Mouse (Mus musculus): ENCODE results near the gene Mtrr.

Mtrr gene

GRCm38 (mm10) chr13:68581747-68582516 lies at the start of gene Mtrr, which contains the start of gene Fastkd3:
Gene Mtrr (minus strand): TSS chr13:68582149.
Gene Fastkd3 (plus strand): TSS chr13:68582234.
- DNase-seq (ENCODE audit: low read depth): peak; percentile 96

DNA sequence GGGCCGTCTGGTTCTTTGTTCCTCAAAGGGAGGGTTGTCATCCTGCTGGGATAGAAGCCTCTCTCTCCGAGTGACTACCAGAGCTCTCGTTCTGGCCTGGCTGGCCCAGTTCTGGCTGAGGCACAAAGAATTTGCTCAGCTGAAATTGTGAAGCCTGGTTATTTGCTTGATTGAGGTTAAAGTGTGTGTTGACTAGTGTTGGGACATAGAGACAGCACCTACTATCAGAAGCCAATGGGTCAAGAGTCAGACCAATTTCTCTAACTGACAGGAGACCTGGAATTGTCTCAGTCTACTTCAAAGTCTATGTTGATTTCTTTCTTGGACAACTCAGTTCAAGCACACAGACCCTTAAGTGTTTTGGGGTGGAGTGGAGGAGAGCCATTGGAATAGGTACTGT lies 45.1 kb upstream of the Mtrr start:
- no peak for DNase-seq (ENCODE audit: low read depth)

- no peak for DNase-seq (ENCODE audit: low read depth)
Observed at GRCm38 (mm10) chr13:68622792-68623191, 40.8 kb upstream of the Mtrr start.

DNA sequence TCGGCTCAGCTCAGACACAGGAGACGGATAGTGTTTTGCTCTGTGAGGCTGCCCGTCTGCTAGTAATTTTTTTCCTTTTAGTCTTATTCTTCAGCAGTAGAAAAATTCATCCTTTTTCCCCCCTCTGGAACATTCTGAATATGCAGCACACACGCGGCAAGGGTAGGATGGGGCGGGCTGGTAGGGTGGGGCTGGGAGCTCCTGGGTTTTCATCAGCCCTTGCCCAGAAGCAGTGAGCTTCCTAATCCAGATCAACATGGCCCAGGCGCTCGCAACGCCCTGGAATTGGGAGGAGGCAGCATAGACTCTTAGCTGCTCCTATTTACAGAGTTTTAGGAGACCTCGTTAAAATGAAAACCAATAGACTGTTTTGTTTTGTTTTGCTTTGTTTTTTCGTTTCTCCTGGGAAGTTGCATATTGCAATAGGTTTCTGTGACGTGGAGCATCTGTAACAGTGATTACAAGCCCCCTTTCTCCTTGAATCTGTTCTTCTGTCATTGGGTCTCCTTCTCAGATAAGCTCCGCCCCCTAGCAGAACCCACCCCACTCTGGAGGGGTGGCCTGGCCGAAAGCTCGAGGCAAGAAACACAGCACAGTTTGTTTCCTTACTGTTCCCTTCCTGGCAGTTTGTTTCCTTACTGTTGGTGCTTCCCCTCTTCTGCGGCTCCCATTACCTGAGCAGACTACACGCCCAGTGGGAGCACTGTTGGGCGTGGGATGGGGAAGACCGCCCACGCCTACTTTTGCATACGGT lies 25.9 kb upstream of the Mtrr start:
- no peak for DNase-seq (ENCODE audit: low read depth)

DNA sequence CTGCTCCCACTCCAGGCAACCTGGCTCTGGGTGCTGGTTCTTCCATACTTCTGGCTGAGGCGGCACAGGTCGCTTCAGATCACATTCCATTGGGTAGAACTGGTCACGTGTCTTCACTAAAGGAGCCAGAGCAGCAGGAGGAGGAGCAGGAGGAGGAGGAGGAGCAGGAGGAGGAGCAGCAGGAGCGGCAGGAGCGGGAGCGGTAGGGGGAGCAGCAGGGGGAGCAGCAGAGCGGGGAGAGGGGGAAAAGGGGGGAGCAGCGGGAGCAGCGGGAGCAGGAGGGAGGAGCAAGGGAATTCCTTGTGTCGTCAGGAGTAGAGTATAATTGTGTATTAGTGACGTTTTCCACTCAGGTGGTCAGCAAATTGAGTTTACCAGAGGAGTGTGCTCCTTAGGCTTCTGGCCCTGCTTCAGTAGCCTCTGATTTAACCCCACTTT lies 23.8 kb upstream of the Mtrr start:
- DNase-seq (ENCODE audit: low read depth): no peak

- DNase-seq (ENCODE audit: low read depth): no peak
Observed at GRCm38 (mm10) chr13:68603085-68603484, 21.1 kb upstream of the Mtrr start.

DNA sequence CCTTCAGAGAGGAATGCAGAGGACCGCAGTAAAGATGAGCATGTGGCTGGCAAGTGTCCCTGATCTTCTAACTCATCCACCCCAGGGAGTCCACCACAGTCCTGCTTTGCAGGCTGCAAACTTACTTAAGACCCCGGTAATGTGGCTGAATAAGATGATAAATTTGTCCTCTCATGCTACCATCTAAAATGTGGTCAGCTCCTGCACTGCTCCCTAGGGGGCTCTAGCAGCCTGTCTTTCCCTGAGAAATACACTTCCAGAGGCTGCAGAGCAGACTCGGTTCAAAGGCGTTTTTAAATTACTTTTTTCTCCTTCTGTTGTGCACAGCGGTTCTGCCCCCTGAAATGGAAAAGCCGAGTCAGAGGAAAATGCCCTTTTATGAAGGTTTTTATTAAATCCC lies 19.2 kb upstream of the Mtrr start:
- peak; percentile 16 for DNase-seq (ENCODE audit: low read depth)

DNA sequence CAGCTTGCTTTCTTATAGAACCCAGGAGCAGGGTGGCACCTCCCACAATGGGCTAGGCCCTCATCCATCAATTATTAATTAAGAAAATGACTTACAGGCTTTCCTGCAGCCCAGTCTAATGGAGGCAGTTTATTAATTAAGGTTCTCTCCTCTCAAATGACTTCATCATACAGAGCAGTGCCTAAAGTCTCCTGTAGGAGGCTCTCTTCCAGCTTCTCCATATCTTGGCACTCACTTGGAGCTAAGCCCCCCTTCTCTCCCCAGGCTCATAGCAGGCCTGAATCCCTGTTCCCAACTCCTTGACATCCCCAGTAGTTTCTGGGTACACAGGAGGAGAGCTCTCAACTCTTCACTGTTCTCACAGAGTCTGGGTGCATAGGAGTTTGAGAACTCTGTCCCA lies 17.0 kb upstream of the Mtrr start:
- DNase-seq (ENCODE audit: low read depth): no peak

GRCm38 (mm10) chr13:68597667-68598066 lies 15.7 kb upstream of the Mtrr start:
- DNase-seq (ENCODE audit: low read depth): no peak

DNA sequence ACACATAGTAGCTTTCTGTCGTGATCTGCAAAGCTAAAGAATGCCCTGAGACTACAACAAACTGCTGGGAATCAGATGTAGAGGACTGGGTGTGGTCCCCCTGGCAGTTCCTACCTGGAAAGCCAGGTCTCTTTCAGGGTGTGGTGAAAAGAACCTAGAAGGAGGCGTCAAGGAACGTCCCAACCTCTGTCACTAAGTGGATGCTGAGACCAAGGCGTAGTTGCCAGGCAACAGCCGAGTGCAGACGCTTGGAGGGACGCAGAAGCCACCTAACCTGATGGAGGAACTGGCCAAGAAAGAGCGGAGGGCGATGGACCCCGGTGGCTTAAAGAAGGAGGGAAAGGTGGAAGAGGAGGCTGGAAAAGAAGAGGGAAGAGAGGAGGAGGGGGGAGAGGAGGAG lies 15.2 kb upstream of the Mtrr start, which contains the start of gene 1700001L19Rik:
TSS of gene 1700001L19Rik (plus strand) at position 223 of the 400 bp plus-strand sequence.
- DNase-seq (ENCODE audit: low read depth): no peak

DNA sequence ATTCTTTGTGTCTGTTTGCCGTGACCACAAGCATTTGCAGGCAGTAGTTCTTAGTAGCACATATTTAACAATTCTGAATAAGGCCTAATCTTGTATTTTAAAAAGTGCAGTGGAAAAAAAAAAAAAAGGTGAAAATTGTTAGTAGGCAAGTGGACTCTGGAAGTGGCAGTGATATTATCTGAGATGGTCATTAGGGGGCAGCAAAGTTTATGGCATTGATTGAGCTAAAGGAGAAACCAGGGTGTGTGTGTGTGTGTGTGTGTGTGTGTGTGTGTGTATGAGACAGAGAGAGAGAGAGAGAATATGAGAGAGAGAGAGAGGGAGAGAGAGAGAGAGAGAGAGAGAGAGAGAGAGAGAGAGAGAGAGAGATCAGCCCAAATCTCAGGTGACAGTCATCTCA lies 11.8 kb upstream of the Mtrr start:
- peak; percentile 58 for DNase-seq (ENCODE audit: low read depth)

GRCm38 (mm10) chr13:68588352-68588751 lies 6.4 kb upstream of the Mtrr start:
- DNase-seq (ENCODE audit: low read depth): peak; percentile 47

- DNase-seq (ENCODE audit: low read depth): no peak
Observed at GRCm38 (mm10) chr13:68585441-68585840, 3.5 kb upstream of the Mtrr start.

DNA sequence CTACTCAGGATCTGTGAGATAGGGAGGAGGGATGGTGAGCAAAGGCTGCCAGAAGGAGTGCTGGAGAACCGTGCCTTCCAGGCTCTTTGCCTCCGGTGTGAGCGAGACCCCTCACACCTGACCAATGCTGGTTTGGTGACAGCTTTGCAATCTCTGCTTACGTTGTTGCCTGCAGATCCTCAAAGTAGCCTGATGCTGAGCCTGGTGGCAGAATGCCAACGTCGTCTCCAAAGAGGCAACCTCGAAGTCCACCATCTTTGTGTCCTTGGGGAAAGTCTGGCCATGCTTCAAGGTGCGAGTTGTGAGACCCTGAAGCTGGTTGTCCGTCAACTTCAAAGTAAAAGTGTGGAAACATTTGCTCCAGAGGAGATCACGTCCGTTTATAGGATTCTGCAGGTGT lies 2.0 kb upstream of the Mtrr start:
- DNase-seq (ENCODE audit: low read depth): no peak

- peak; percentile 41 for DNase-seq (ENCODE audit: low read depth)
Observed at GRCm38 (mm10) chr13:68582517-68582780, 500 bp upstream of the Mtrr start.

- peak; percentile 70 for DNase-seq (ENCODE audit: low read depth)
Observed at GRCm38 (mm10) chr13:68581086-68581740, 736 bp downstream of the Mtrr start.

GRCm38 (mm10) chr13:68577945-68578344 lies 4.0 kb downstream of the Mtrr start:
- DNase-seq (ENCODE audit: low read depth): no peak

- DNase-seq (ENCODE audit: low read depth): no peak
Observed at GRCm38 (mm10) chr13:68574398-68574797, 7.6 kb downstream of the Mtrr start.

DNA sequence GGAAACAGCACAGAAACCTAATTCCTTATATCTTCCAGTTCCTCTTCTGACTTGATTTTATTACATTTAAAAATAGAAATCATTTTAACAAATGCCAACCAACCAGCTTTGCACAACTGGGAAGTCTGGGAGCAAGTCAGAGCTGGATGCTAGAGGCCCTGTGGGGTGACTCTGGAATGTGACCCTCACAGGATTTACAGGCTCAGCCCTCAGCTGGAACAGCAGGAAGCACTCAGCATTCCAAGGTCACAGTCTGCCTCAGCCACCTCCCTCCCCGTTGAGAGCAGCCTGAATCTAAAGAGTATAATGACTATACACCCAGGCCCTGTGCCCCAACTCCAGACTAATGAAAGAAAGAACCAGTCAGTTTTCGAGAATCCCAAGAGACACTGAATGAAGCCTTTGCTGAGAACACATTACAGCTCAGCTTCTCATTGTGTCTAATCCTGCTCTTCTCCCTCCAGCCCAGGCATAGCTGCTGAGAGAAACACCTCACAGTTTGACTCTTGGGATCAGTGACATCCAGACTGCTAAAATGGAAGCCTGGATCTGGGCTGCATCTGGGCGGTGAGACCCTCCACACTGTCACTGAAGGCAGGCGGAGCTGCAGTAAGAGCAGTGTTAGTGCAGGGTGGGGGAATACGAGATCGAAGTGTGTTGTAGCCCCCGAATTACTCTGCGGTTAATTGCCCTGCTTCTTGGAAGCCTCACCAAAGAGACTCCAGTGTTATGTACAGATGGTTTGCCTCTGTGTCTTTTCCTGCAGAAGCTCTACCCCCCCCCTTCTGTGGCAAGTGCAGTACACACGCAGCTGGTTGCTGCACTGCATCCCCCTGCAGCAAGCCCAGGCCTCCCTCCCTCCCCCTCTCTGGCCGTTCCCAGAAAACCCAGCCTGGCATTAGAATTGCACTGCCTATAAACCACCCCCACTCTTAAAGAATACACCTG lies 8.7 kb downstream of the Mtrr start:
- DNase-seq (ENCODE audit: low read depth): no peak

DNA sequence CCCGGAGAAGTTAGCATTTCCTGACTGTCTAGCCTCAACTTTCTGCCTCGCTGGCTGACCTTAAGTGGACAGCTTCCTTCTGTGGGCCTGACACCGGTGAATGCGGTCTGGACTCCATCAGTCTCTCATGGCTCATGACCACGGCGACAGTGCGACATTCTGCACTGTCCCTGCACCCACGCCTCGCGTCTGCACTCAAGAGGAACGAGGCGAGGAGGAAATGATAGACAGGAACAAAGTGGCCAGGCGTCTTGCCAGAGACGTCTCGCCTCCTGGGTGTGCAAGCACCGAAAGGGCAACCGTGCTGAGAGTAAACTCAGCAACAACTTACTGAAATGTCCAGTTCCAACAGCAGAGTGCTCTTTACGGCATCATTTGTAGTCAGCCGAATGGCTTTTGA lies 9.7 kb downstream of the Mtrr start:
- DNase-seq (ENCODE audit: low read depth): peak; percentile 18

DNA sequence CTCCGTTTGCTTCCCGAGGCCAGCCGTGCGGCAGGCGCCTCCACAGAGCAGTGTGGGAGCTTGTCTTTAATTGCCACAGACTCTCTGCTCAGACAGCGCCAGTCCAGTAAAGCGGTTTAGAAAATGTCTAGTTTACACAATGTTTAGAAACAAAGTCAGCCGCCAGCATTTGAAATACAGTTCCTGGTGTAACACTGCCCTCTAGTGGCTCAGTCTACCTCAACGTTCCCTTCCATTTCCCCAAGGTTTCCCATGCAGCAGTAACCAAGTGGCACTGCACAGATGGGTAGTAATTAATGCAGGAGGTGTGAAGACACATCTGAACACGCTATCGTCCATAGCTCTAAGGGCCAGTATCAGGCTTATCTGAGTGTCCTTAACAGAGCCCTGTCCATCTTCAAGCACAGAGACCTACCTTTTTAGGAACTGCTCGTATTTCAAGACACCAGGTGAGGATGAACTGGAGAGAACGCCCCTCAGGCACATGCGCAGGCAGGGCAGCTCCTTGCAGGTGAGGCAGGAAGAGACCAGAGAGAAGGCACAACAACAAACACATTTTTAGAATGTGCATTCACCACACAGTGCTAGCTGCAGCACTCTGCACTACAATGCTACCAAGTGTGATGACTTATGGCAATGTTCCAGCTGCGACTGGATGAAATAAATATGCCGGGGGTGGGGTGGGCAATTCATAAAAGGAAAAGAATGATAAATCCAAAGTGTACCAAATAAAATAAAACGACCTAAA lies 12.2 kb downstream of the Mtrr start:
- DNase-seq (ENCODE audit: low read depth): peak; percentile 68

All from 416B (cell line).